Mouse (Mus musculus): ENCODE results near the gene Dzip3.

DNA sequence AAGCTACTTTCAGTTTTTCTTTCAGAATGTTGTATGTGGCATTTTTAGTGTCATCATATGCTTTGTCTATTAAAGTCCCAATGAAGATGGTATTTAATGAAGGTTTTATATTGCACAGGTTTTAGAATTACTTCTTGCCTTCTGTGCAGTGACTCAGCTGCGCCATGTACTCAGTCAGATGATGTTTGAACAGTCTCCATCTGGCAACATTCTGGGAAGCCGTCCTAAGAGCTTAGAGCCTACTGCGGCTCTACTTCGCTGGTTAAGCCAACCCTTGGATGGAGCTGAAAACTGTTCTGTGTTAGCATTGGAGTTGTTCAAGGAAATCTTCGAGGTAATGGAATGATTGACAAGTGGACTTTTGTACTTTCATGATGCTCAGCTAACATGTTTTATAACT is 10.2 kb upstream of the Dzip3 start:
- TF ChIP-seq CTCF (IDR thresholded peaks at IDR 0.05; ENCODE audit: extremely low read depth, insufficient read length, insufficient replicate concordance, low read depth, low read length) (no peak), POLR2A (IDR thresholded peaks at IDR 0.05; ENCODE audit: low read depth, low read length) (no peak)
